Mouse (Mus musculus) CH12.LX (cell line): ENCODE measurements at regions not wholly inside any gene's neighbourhood (a gene's known extent, or its start where the extent isn't known, plus 50 kb on each side); places are given as distances from the start of the nearest gene placed in this dataset.

Experiments used
- DNase-seq: peaks from one replicate; pipeline ENCODE4 v3.0.0-alpha.2; 2013; ENCODE audit errors: extremely low read depth
- H3K27ac ChIP-seq: 2 replicates; pipeline ENCODE4 v1.5.1; 2012; ENCODE audit warnings: low read depth, mild to moderate bottlenecking, control low read depth, moderate library complexity; ENCODE audit not compliant: insufficient read depth
- H3K27me3 ChIP-seq: replicated peaks from 2 replicates; pipeline ENCODE3; 2012; ENCODE audit warnings: inconsistent platforms
- H3K36me3 ChIP-seq, 2 experiments: replicated peaks in 1 of 2; 2 replicates each; pipeline versions ENCODE3 to v1.6.1; 2012; ENCODE audit warnings: inconsistent platforms in 1 of 2, low read length in 1 of 2, mild to moderate bottlenecking in 1 of 2, mixed read lengths in 1 of 2, moderate library complexity in 1 of 2; ENCODE audit not compliant: control insufficient read depth in 1 of 2, insufficient read depth in 1 of 2
- H3K4me1 ChIP-seq, 2 experiments: 2 replicates each; pipeline ENCODE4 v1.6.1; 2012; ENCODE audit warnings: inconsistent platforms in 1 of 2, moderate library complexity in 1 of 2; ENCODE audit not compliant: insufficient read depth in 2 of 2, control insufficient read depth in 1 of 2
- H3K4me2 ChIP-seq: 2 replicates; pipeline ENCODE4 v1.6.1; 2012; ENCODE audit warnings: low read depth, mild to moderate bottlenecking, control low read depth; ENCODE audit not compliant: poor library complexity, insufficient read depth, severe bottlenecking
- H3K4me3 ChIP-seq, 3 experiments: fragments of 150-350 bp in 1 of 3; sonication (generic) in 1 of 3; replicated peaks in 1 of 3; 2 replicates each; pipeline versions ENCODE3 to v1.5.1; 2011 to 2012; ENCODE audit warnings: low read depth in 2 of 3, low read length in 2 of 3, mild to moderate bottlenecking in 2 of 3, moderate library complexity in 2 of 3, control low read depth in 1 of 3, improper control_type of control experiment in 1 of 3, inconsistent platforms in 1 of 3, mixed read lengths in 1 of 3; ENCODE audit not compliant: poor library complexity in 1 of 3
- H3K79me2 ChIP-seq: replicated peaks from 2 replicates; pipeline ENCODE4 v1.6.1; 2012; ENCODE audit warnings: mild to moderate bottlenecking, moderate library complexity; ENCODE audit not compliant: control insufficient read depth, poor library complexity, insufficient read depth, severe bottlenecking; ENCODE audit errors: extremely low read depth
- H3K9ac ChIP-seq: 2 replicates; pipeline ENCODE4 v1.6.1; 2012; ENCODE audit warnings: low read depth, mild to moderate bottlenecking, control low read depth, moderate library complexity; ENCODE audit not compliant: insufficient read depth
- H3K9me3 ChIP-seq: replicated peaks from 2 replicates; pipeline ENCODE3; 2012; ENCODE audit warnings: low read length, inconsistent platforms, mixed read lengths
- BHLHE40 ChIP-seq: IDR thresholded peaks from 2 replicates; pipeline ENCODE4 v1.6.1; 2011; ENCODE audit warnings: mild to moderate bottlenecking, low read depth, low read length, improper control_type of control experiment
- CHD2 ChIP-seq: IDR thresholded peaks from 2 replicates; pipeline ENCODE4 v1.6.1; 2011; ENCODE audit warnings: low read length, improper control_type of control experiment
- CTCF ChIP-seq, 2 experiments: IDR thresholded peaks in 1 of 2; conservative IDR thresholded peaks in 1 of 2; 2 replicates each; pipeline ENCODE4 v1.5.1; 2011 to 2012; ENCODE audit warnings: low read depth in 2 of 2, low read length in 2 of 2, improper control_type of control experiment in 1 of 2, inconsistent platforms in 1 of 2, mild to moderate bottlenecking in 1 of 2, moderate library complexity in 1 of 2
- E2F4 ChIP-seq: IDR thresholded peaks from 2 replicates; pipeline ENCODE4 v1.6.1; 2011; ENCODE audit warnings: low read depth, low read length, improper control_type of control experiment; ENCODE audit not compliant: insufficient replicate concordance
- ELF1 ChIP-seq: IDR thresholded peaks from 2 replicates; pipeline ENCODE4 v1.6.1; 2014; ENCODE audit warnings: low read depth, mild to moderate bottlenecking, inconsistent platforms, low read length, improper control_type of control experiment
- EP300 ChIP-seq: IDR thresholded peaks from 2 replicates; pipeline ENCODE4 v1.6.1; 2011; ENCODE audit warnings: low read length, improper control_type of control experiment
- ETS1 ChIP-seq: conservative IDR thresholded peaks from 2 replicates; pipeline ENCODE4 v1.6.1; 2012; ENCODE audit warnings: low read depth, mild to moderate bottlenecking, inconsistent platforms, low read length, improper control_type of control experiment, moderate library complexity
- IRF4 ChIP-seq: IDR thresholded peaks from 2 replicates; pipeline ENCODE4 v1.6.1; 2014; ENCODE audit warnings: low read depth, mild to moderate bottlenecking, inconsistent platforms, low read length, improper control_type of control experiment
- MAZ ChIP-seq: IDR thresholded peaks from 2 replicates; pipeline ENCODE4 v1.6.1; 2012; ENCODE audit warnings: low read depth, mild to moderate bottlenecking, inconsistent platforms, low read length, improper control_type of control experiment, moderate library complexity
- NRF1 ChIP-seq: IDR thresholded peaks from 2 replicates; pipeline ENCODE4 v1.6.1; 2014; ENCODE audit warnings: low read depth, mild to moderate bottlenecking, inconsistent platforms, low read length, improper control_type of control experiment, moderate library complexity
- PAX5 ChIP-seq: IDR thresholded peaks from 2 replicates; pipeline ENCODE4 v1.6.1; 2012; ENCODE audit warnings: low read length, inconsistent platforms, mixed read lengths
- RAD21 ChIP-seq: IDR thresholded peaks from 2 replicates; pipeline ENCODE4 v1.6.1; 2011; ENCODE audit warnings: low read depth, mild to moderate bottlenecking, low read length, improper control_type of control experiment, moderate library complexity
- RCOR1 ChIP-seq: conservative IDR thresholded peaks from 2 replicates; pipeline ENCODE4 v1.6.1; 2012; ENCODE audit warnings: low read depth, mild to moderate bottlenecking, inconsistent platforms, low read length, improper control_type of control experiment
- TBP ChIP-seq: conservative IDR thresholded peaks from 2 replicates; pipeline ENCODE4 v1.6.1; 2011; ENCODE audit warnings: low read depth, low read length, improper control_type of control experiment
- TCF12 ChIP-seq: IDR thresholded peaks from 2 replicates; pipeline ENCODE4 v1.6.1; 2014; ENCODE audit warnings: low read depth, mild to moderate bottlenecking, inconsistent platforms, low read length, improper control_type of control experiment
- UBTF ChIP-seq: IDR thresholded peaks from 2 replicates; pipeline ENCODE4 v1.6.1; 2012; ENCODE audit warnings: low read depth, mild to moderate bottlenecking, inconsistent platforms, low read length, improper control_type of control experiment, moderate library complexity
- USF1 ChIP-seq: IDR thresholded peaks from 2 replicates; pipeline ENCODE4 v1.6.1; 2014; ENCODE audit warnings: low read depth, mild to moderate bottlenecking, inconsistent platforms, low read length, improper control_type of control experiment
- dilution Hi-C: fragments of 300-500 bp; cut with MboI; formaldehyde crosslinking; loops from 2 replicates; pipeline ENCODE4 v1.14.3; 2020; ENCODE audit warnings: low sequenced_read_pairs; ENCODE audit not compliant: extremely low pct_unique_long_range_greater_than_20kb, extremely low pct_ligation_motif_present
- in situ Hi-C: fragments of 300-500 bp; cut with MboI; formaldehyde crosslinking; loops from 3 replicates; pipeline ENCODE4 v1.14.3; 2019; ENCODE audit warnings: low sequenced_read_pairs, low pct_ligation_motif_present, low pct_unique_long_range_greater_than_20kb, mixed read lengths

GRCm38 (mm10) chr16:77328628-77329159 lies 273.2 kb downstream of the Gm11146 start:
- no peak for TF ChIP-seq TBP
- TF ChIP-seq, all 38 proteins: peak for 0
- H3K36me3 ChIP-seq, result no peaks in the 10 kb centered on the region
- dilution Hi-C loops (no loop called here), in situ Hi-C loops (no loop called here)
- H3K4me1 ChIP-seq, result no peaks in the 10 kb centered on the region
- no peak overlapping the region for H3K4me3 ChIP-seq
- H3K27me3 ChIP-seq, result no peaks in the 10 kb centered on the region
- H3K79me2 ChIP-seq, result no peaks in the 10 kb centered on the region
- H3K4me2 ChIP-seq, result no peak overlapping the region
- no peak for DNase-seq
- H3K9ac ChIP-seq, result no peak overlapping the region
- H3K27ac ChIP-seq, result no peak overlapping the region
- peaks cover 15% of the 10 kb centered on the region for H3K9me3 ChIP-seq

DNA sequence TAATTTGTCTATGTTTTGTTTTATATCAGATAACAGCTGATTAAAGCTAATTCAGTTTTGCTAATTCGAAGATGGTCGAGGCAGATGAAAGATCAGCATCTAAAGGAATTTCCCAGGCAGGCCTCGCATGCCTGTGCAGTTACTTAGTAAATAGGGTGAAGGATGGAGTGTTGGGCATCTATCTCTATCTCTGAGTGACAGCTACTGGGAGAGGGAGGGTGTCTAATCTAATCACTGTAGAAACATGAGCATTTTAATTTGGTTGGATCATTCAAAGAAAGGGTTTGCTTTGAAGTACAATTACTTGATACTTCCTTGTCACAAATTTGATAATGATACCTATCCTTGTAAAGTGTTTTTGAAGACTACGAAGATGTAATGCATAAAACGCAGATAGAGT lies 273.8 kb downstream of the Gm11146 start:
- Histone ChIP-seq H3K36me3 (no peaks in the 10 kb centered on the region), H3K27ac (no peak overlapping the region), H3K9me3 (peaks cover 16% of the 10 kb centered on the region), H3K4me1 (no peaks in the 10 kb centered on the region), H3K4me2 (no peak overlapping the region), H3K79me2 (no peaks in the 10 kb centered on the region), H3K4me3 (no peak overlapping the region), H3K27me3 (no peaks in the 10 kb centered on the region), H3K9ac (no peak overlapping the region)
- TF ChIP-seq BHLHE40, result no peak
- TF ChIP-seq IRF4, result no peak
- no peak for TF ChIP-seq NRF1
- no peak for TF ChIP-seq CTCF (conservative IDR thresholded peaks at IDR 0.05 in 1 of 2, IDR thresholded peaks at IDR 0.05 in 1 of 2; ENCODE audit: low read depth in 2 of 2, low read length in 2 of 2)
- TF ChIP-seq ETS1, result no peak
- no peak for TF ChIP-seq TCF12
- no peak for TF ChIP-seq MAZ
- no peak for TF ChIP-seq ELF1
- no peak for TF ChIP-seq PAX5
- TF ChIP-seq E2F4, result no peak
- DNase-seq, result no peak
- in situ Hi-C loops, result no loop called here
- dilution Hi-C loops, result no loop called here

DNA sequence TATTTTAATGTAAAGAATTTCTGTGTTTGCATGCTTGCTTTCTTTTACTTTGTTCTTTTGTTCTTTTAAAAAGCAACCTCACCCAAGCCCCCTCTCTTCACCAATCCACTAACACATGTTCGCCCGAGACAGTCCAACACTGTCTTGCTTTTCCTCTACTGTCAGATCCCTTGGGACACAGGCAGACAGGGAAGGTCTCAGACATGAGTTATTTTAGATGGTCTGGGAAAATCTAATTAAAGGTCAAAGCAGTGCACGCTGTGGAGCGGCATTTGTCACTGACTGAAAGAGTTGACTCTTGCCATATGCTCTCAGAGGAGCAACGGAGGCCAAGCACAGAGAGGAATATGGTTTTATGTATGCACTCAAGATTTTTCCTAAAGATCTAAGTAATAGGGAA lies 279.6 kb downstream of the Gm11146 start:
- H3K79me2 ChIP-seq, result no peaks in the 10 kb centered on the region
- in situ Hi-C loops, result no loop called here
- dilution Hi-C loops, result no loop called here
- H3K27me3 ChIP-seq, result no peaks in the 10 kb centered on the region
- H3K9me3 ChIP-seq, result peaks cover 14% of the 10 kb centered on the region
- H3K27ac ChIP-seq, result no peak overlapping the region
- no peak for DNase-seq
- TF ChIP-seq CHD2 (no peak), UBTF (no peak), USF1 (no peak), EP300 (no peak), RAD21 (no peak), RCOR1 (no peak), E2F4 (no peak)
- H3K4me2 ChIP-seq, result no peak overlapping the region
- no peak overlapping the region for H3K9ac ChIP-seq
- no peaks in the 10 kb centered on the region for H3K4me1 ChIP-seq
- H3K36me3 ChIP-seq, result no peaks in the 10 kb centered on the region
- no peak overlapping the region for H3K4me3 ChIP-seq
